Mouse (Mus musculus) heart, embryonic 11.5 days (tissue): ENCODE data around the gene 6030452D12Rik. TPM values are rescaled to one million over a fixed set of nuclear protein-coding genes. Genes with fewer than 3 reads are reported as not detected.

Source experiments
- ATAC-seq: fragments of 200-750 bp; cut with Nextera tagmentation; replicated peaks from 2 replicates; pipeline ENCODE4 v1.8.0; 2017; ENCODE audit warnings: moderate library complexity; ENCODE audit not compliant: insufficient number of reproducible peaks, low FRiP score, low TSS enrichment
- H3K27ac ChIP-seq: fragments of 300-500 bp; sonication (generic); 2 replicates; pipeline ENCODE4 v1.5.1; 2014; ENCODE audit warnings: mild to moderate bottlenecking, low read depth, low read length
- H3K27me3 ChIP-seq: fragments of 300-500 bp; sonication (generic); 2 replicates; pipeline ENCODE4 v1.6.1; 2014; ENCODE audit warnings: mild to moderate bottlenecking, low read length, mixed read lengths; ENCODE audit not compliant: control insufficient read depth, insufficient read depth
- H3K36me3 ChIP-seq: fragments of 300-500 bp; sonication (generic); 2 replicates; pipeline ENCODE4 v1.6.1; 2014; ENCODE audit warnings: mild to moderate bottlenecking, low read length, moderate library complexity, mixed read lengths; ENCODE audit not compliant: control insufficient read depth, insufficient read depth
- H3K4me1 ChIP-seq: fragments of 300-500 bp; sonication (generic); 2 replicates; pipeline ENCODE4 v1.6.1; 2014; ENCODE audit warnings: low read length; ENCODE audit not compliant: control insufficient read depth, insufficient read depth
- H3K4me2 ChIP-seq: fragments of 300-500 bp; sonication (generic); 2 replicates; pipeline ENCODE4 v1.6.1; 2014; ENCODE audit warnings: mild to moderate bottlenecking, moderate library complexity
- H3K4me3 ChIP-seq: fragments of 300-500 bp; sonication (generic); 2 replicates; pipeline ENCODE4 v1.5.1; 2014; ENCODE audit warnings: low read depth, low read length
- H3K9ac ChIP-seq: fragments of 300-500 bp; sonication (generic); 2 replicates; pipeline ENCODE4 v1.6.1; 2014; ENCODE audit warnings: mild to moderate bottlenecking, low read depth, low read length, moderate library complexity
- H3K9me3 ChIP-seq: fragments of 300-500 bp; sonication (generic); replicated peaks from 2 replicates; pipeline ENCODE4 v1.6.1; 2016; ENCODE audit warnings: low read length; ENCODE audit not compliant: control insufficient read depth
- WGBS: fragments of 180-500 bp; shearing (Covaris S2); extraction: QIAGEN DNeasy Blood & Tissue Kit; methylation state at CpG from one replicate; pipeline ENCODE4 v1.1.7; 2014; ENCODE audit not compliant: insufficient replicate concordance; 5-methylcytosine and 5-hydroxymethylcytosine counted together
- polyA plus RNA-seq: library from polyadenylated mRNA; unstranded; fragments of >200 nt; fragmentation: Nextera tagmentation; extraction: Ambion mirVana; gene quantifications from 2 replicates; pipeline ENCODE4 v1.2.1, GENCODE M21; 2014

6030452D12Rik gene
- polyA plus RNA-seq, 1 experiment from 2014 or later, result not detected

GRCm38 (mm10) chr8:106504241-106504640 is 3.9 kb downstream of the 6030452D12Rik start:
- Histone ChIP-seq H3K27ac (no peak overlapping the region), H3K4me3 (no peak overlapping the region), H3K9ac (no peak overlapping the region), H3K36me3 (no peaks in the 10 kb centered on the region), H3K4me1 (peaks cover 7% of the 10 kb centered on the region), H3K9me3 (0 out of 2 replicates have a peak, but pooled peaks cover 2% of the 10 kb centered on the region), H3K4me2 (no peak overlapping the region), H3K27me3 (0 out of 2 replicates have a peak, but pooled peaks cover 3% of the 10 kb centered on the region)
- ATAC-seq, result no peak
- 84% methylated on average over 7 of the region's 7 CpGs for WGBS

GRCm38 (mm10) chr8:106505328-106505965 is 5.1 kb downstream of the 6030452D12Rik start:
- 0 out of 2 replicates have a peak, but pooled peaks cover 3% of the 10 kb centered on the region for H3K27me3 ChIP-seq
- H3K4me2 ChIP-seq, result no peak overlapping the region
- 59% methylated on average over 10 of the region's 10 CpGs for WGBS
- H3K9me3 ChIP-seq, result no peaks in the 10 kb centered on the region
- H3K9ac ChIP-seq, result no peak overlapping the region
- H3K36me3 ChIP-seq, result no peaks in the 10 kb centered on the region
- H3K4me1 ChIP-seq, result peaks cover 7% of the 10 kb centered on the region
- H3K27ac ChIP-seq, result no peak overlapping the region
- H3K4me3 ChIP-seq, result no peak overlapping the region
- ATAC-seq, result no peak

- H3K4me3 ChIP-seq, result no peak overlapping the region
- H3K9ac ChIP-seq, result no peak overlapping the region
- WGBS, result 87% methylated on average over 1 of the region's 1 CpGs
- no peak overlapping the region for H3K4me2 ChIP-seq
- H3K27me3 ChIP-seq, result 0 out of 2 replicates have a peak, but pooled peaks cover 3% of the 10 kb centered on the region
- H3K4me1 ChIP-seq, result peaks cover 14% of the 10 kb centered on the region
- no peak overlapping the region for H3K27ac ChIP-seq
- H3K36me3 ChIP-seq, result no peaks in the 10 kb centered on the region
- H3K9me3 ChIP-seq, result no peaks in the 10 kb centered on the region
- no peak for ATAC-seq
Observed at GRCm38 (mm10) chr8:106506106-106506505, 5.8 kb downstream of the 6030452D12Rik start.

- H3K4me2 ChIP-seq, result peak overlapping the region; percentile 70
- H3K4me1 ChIP-seq, result peaks cover 18% of the 10 kb centered on the region
- 0 out of 2 replicates have a peak, but pooled peaks cover 3% of the 10 kb centered on the region for H3K27me3 ChIP-seq
- H3K36me3 ChIP-seq, result no peaks in the 10 kb centered on the region
- H3K27ac ChIP-seq, result peak overlapping the region; percentile 16
- WGBS, result 2% methylated on average over 29 of the region's 30 CpGs
- ATAC-seq, result no peak
- H3K9me3 ChIP-seq, result no peaks in the 10 kb centered on the region
- peak overlapping the region; percentile 75 for H3K9ac ChIP-seq
- peak overlapping the region; percentile 41 for H3K4me3 ChIP-seq
Observed at GRCm38 (mm10) chr8:106507761-106508331, 7.5 kb downstream of the 6030452D12Rik start.

- WGBS, result 36% methylated on average over 3 of the region's 3 CpGs
- no peak overlapping the region for H3K27ac ChIP-seq
- H3K4me3 ChIP-seq, result no peak overlapping the region
- peak overlapping the region; percentile 70 for H3K4me2 ChIP-seq
- no peak for ATAC-seq
- no peaks in the 10 kb centered on the region for H3K36me3 ChIP-seq
- H3K4me1 ChIP-seq, result peaks cover 18% of the 10 kb centered on the region
- H3K27me3 ChIP-seq, result 0 out of 2 replicates have a peak, but pooled peaks cover 3% of the 10 kb centered on the region
- H3K9me3 ChIP-seq, result no peaks in the 10 kb centered on the region
- peak overlapping the region; percentile 75 for H3K9ac ChIP-seq
Observed at GRCm38 (mm10) chr8:106508456-106508855, 8.1 kb downstream of the 6030452D12Rik start.

- Histone ChIP-seq H3K36me3 (no peaks in the 10 kb centered on the region), H3K9ac (no peak overlapping the region), H3K27ac (no peak overlapping the region), H3K27me3 (0 out of 2 replicates have a peak, but pooled peaks cover 3% of the 10 kb centered on the region), H3K4me3 (no peak overlapping the region), H3K9me3 (no peaks in the 10 kb centered on the region), H3K4me2 (no peak overlapping the region), H3K4me1 (peaks cover 18% of the 10 kb centered on the region)
- WGBS, result 57% methylated on average over 8 of the region's 8 CpGs
- ATAC-seq, result no peak
Observed at GRCm38 (mm10) chr8:106509079-106509780, 8.9 kb downstream of the 6030452D12Rik start.

- H3K27me3 ChIP-seq, result 0 out of 2 replicates have a peak, but pooled peaks cover 3% of the 10 kb centered on the region
- H3K9ac ChIP-seq, result peak within 1 kb of the TSS; percentile 81
- WGBS, result under 1% methylated on average over 34 of the region's 34 CpGs
- peaks cover 18% of the 10 kb centered on the region for H3K4me1 ChIP-seq
- no peaks in the 10 kb centered on the region for H3K36me3 ChIP-seq
- peak; percentile 63 for ATAC-seq
- H3K4me2 ChIP-seq, result peak within 1 kb of the TSS; percentile 88
- H3K27ac ChIP-seq, result peak within 1 kb of the TSS; percentile 85
- H3K4me3 ChIP-seq, result peak within 1 kb of the TSS; percentile 66
- H3K9me3 ChIP-seq, result no peaks in the 10 kb centered on the region
Observed at GRCm38 (mm10) chr8:106510365-106510975, 10.1 kb downstream of the 6030452D12Rik start, which contains the start of gene Cdh3. TSS of gene Cdh3 (plus strand) at chr8:106510891.

- ATAC-seq, result peak; percentile 37
- Histone ChIP-seq H3K27me3 (0 out of 2 replicates have a peak, but pooled peaks cover 3% of the 10 kb centered on the region), H3K4me1 (peaks cover 19% of the 10 kb centered on the region), H3K4me3 (peak overlapping the region; percentile 66), H3K4me2 (peak overlapping the region; percentile 88), H3K9ac (peak overlapping the region; percentile 81), H3K9me3 (no peaks in the 10 kb centered on the region), H3K27ac (peak overlapping the region; percentile 85), H3K36me3 (no peaks in the 10 kb centered on the region)
- WGBS, result under 1% methylated on average over 22 of the region's 22 CpGs
Observed at GRCm38 (mm10) chr8:106511065-106511501, 10.8 kb downstream of the 6030452D12Rik start.
